Mouse (Mus musculus): Measurements from ENCODE around the gene Cnrip1. TPM values are rescaled to one million over a fixed set of nuclear protein-coding genes. Genes with fewer than 3 reads are reported as not detected.
"Not testable (repeated sequence)": the region's sequence is repeated elsewhere in the genome, so short reads cannot be mapped to it uniquely, and the experiment has no call there.

The Cnrip1 gene
- polyA plus RNA-seq (2015; fragmentation: Nextera tagmentation; extraction: Ambion mirVana): 2.8 and 2.9 TPM in 2 replicates

- peak; percentile 61 for ATAC-seq (ENCODE audit: insufficient read depth)
- Histone ChIP-seq H3K4me2 (peak within 1 kb of the TSS; percentile 50), H3K9ac (no peak within 1 kb of the TSS), H3K4me3 (replicated peaks) (peak within 1 kb of the TSS; percentile 42), H3K36me3 (replicated peaks) (no peaks in the 10 kb centered on the region), H3K27ac (replicated peaks) (0 out of 2 replicates have a peak within 1 kb of the TSS, but pooled peaks have one; percentile 45), H3K27me3 (peaks cover 13% of the 10 kb centered on the region), H3K9me3 (replicated peaks) (no peaks in the 10 kb centered on the region), H3K4me1 (replicated peaks) (no peaks in the 10 kb centered on the region; the same call in 1 of the 2 replicates)
- WGBS (ENCODE audit: insufficient replicate concordance): under 1% methylated on average over 38 of the region's 38 CpGs
Measured at GRCm38 (mm10) chr11:17051545-17052475, at the start of gene Cnrip1, which contains the start of gene Plek. Cnrip1 (plus strand) TSS chr11:17051586. Plek (minus strand) TSS chr11:17052381.

- Histone ChIP-seq H3K4me3 (replicated peaks) (no peak overlapping the region), H3K9ac (no peak overlapping the region), H3K4me2 (no peak overlapping the region; the same call in 1 of the 2 replicates), H3K4me1 (replicated peaks) (peaks cover 8% of the 10 kb centered on the region), H3K9me3 (replicated peaks) (no peaks in the 10 kb centered on the region), H3K27ac (replicated peaks) (0 out of 2 replicates have a peak overlapping the region, but pooled peaks have one; percentile 29), H3K36me3 (replicated peaks) (no peaks in the 10 kb centered on the region), H3K27me3 (no peaks in the 10 kb centered on the region)
- ATAC-seq (ENCODE audit: insufficient read depth): 0 out of 2 replicates have a peak, but pooled peaks have one; percentile 31
- 34% methylated on average over 7 of the region's 7 CpGs for WGBS (ENCODE audit: insufficient replicate concordance)
Measured at GRCm38 (mm10) chr11:17002739-17003373, 48.5 kb upstream of the Cnrip1 start.

GRCm38 (mm10) chr11:17003757-17004156 lies 47.6 kb upstream of the Cnrip1 start:
- 31% methylated on average over 3 of the region's 3 CpGs for WGBS (ENCODE audit: insufficient replicate concordance)
- no peak overlapping the region for H3K27ac ChIP-seq (replicated peaks)
- ATAC-seq (ENCODE audit: insufficient read depth): no peak

DNA sequence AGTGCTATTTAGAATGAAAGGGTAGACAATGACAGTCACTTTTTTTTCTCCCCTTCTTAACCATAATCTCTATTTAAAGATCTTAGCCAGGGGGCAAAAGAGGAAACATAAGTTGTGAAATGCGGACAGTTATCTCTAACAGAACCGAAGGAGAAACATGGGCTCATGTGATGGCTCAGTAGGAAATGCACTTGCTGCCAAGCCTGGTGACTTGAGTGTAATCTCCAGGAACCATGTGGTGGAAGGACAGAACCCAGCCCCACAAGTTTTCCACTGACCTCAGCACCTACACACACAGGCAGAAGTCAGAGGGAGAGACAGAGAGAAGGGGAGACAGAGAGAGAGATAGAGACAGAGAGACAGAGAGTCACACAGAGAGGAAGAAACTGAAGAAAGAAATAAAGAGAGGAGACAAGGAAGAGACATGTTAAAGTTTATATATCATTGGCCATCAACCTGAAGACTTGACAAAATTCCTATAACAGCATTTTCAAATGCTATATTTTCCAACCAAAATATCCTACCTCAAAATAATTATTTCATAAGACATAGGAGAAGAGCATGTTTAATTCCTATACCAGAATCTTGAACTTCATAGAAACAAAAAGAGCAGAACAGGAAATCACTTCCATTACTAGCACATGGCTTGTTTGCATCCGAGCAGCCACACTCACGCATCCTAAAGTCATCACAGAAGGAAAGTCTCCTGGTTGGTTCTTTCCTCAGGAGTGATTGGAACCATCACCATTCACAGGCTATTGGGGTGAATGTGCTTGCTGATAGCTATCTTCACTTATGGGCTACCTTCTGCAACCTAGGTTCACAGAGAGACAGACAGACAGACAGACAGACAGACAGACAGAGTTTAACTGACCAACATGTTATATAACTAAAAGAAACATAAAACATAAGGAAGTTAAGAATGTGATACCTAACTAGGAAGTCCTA lies 46.2 kb upstream of the Cnrip1 start:
- no peaks in the 10 kb centered on the region for H3K27me3 ChIP-seq
- H3K27ac ChIP-seq (replicated peaks): no peak overlapping the region
- no peaks in the 10 kb centered on the region for H3K36me3 ChIP-seq (replicated peaks)
- H3K9me3 ChIP-seq (replicated peaks): no peaks in the 10 kb centered on the region
- H3K4me3 ChIP-seq (replicated peaks): no peak overlapping the region
- H3K4me2 ChIP-seq: no peak overlapping the region
- peak; percentile 55 for ATAC-seq (ENCODE audit: insufficient read depth)
- H3K4me1 ChIP-seq (replicated peaks): peaks cover 8% of the 10 kb centered on the region
- H3K9ac ChIP-seq: no peak overlapping the region
- 25% methylated on average over 4 of the region's 4 CpGs for WGBS (ENCODE audit: insufficient replicate concordance)

More at GRCm38 (mm10) chr11:17003757-17004156, 47.6 kb upstream of the Cnrip1 start:
- Histone ChIP-seq H3K4me1 (replicated peaks) (peaks cover 8% of the 10 kb centered on the region), H3K9me3 (replicated peaks) (no peaks in the 10 kb centered on the region), H3K4me2 (no peak overlapping the region), H3K9ac (no peak overlapping the region), H3K4me3 (replicated peaks) (no peak overlapping the region), H3K27me3 (no peaks in the 10 kb centered on the region), H3K36me3 (replicated peaks) (no peaks in the 10 kb centered on the region)

GRCm38 (mm10) chr11:17006526-17006925 lies 44.9 kb upstream of the Cnrip1 start:
- H3K9ac ChIP-seq; ATAC-seq (ENCODE audit: insufficient read depth); H3K4me1 ChIP-seq (replicated peaks); H3K27me3 ChIP-seq; H3K9me3 ChIP-seq (replicated peaks); H3K4me2 ChIP-seq; H3K27ac ChIP-seq (replicated peaks); H3K36me3 ChIP-seq (replicated peaks); H3K4me3 ChIP-seq (replicated peaks): not testable (repeated sequence)
- 40% methylated on average over 3 of the region's 3 CpGs for WGBS (ENCODE audit: insufficient replicate concordance)

DNA sequence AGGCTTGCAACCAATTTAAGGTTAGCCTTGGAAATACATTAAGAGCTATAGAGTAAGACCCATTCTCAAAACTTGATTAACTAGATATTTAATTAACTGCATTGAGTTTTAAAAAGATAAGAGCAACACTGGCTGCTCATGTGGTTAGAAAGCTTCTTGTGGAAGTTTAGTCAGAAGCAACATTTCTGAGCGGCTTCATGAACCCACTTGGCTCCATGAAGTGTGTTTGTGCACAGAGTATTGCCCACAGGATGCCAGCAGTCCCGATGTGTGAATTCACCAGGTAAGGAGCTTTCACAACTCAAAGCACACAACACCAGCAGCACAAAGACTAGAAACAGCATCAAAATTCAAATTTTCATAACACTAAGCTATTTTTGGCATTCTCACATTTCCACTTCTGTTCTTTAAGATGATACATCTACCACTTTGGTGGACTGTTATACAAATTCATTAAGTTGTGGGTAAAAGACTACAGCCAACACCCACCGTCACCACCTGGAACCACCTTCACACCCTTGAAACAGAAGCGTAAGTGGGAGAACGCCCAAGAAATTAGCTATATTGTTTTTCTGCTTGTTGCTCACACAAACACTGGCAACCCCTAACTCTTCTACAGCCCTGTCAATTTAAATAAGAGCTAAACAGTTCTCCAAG lies 43.7 kb upstream of the Cnrip1 start:
- peak overlapping the region; percentile 23 for H3K4me3 ChIP-seq (replicated peaks)
- peaks cover 6% of the 10 kb centered on the region; the same call in 1 of the 2 replicates for H3K4me1 ChIP-seq (replicated peaks)
- no peak overlapping the region for H3K9ac ChIP-seq

DNA sequence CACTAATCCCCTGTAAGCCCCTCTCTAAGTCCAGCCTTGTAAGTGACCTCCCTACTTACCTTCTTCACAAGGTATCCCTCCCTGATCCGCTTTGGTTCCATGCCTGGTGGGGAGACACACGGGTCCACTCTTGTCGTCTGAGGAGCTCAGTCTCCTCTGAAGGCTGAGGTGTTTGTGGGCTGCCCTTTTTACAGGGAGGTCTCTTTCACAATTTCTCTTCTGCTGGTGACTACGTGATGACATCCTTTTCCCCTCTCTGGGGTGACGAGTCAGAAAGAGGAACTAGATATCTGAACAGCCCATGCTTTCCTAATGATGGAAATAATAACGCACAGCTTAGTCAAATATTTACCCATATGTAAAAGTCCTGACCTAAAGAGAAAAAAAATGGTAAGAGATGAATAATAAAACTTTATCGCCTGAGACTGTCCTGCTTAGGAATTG lies 42.9 kb upstream of the Cnrip1 start:
- no peak overlapping the region for H3K27ac ChIP-seq (replicated peaks)
- H3K9ac ChIP-seq: no peak overlapping the region
- peak; percentile 42; the same call in 1 of the 2 replicates for ATAC-seq (ENCODE audit: insufficient read depth)
- H3K36me3 ChIP-seq (replicated peaks): no peaks in the 10 kb centered on the region
- H3K4me1 ChIP-seq (replicated peaks): peaks cover 6% of the 10 kb centered on the region; the same call in 1 of the 2 replicates
- no peaks in the 10 kb centered on the region for H3K9me3 ChIP-seq (replicated peaks)
- H3K27me3 ChIP-seq: no peaks in the 10 kb centered on the region
- WGBS (ENCODE audit: insufficient replicate concordance): 17% methylated on average over 7 of the region's 7 CpGs
- peak overlapping the region; percentile 23 for H3K4me3 ChIP-seq (replicated peaks)
- H3K4me2 ChIP-seq: peak overlapping the region; percentile 27

More for the DNA sequence above, 43.7 kb upstream of the Cnrip1 start:
- 35% methylated on average over 5 of the region's 5 CpGs for WGBS (ENCODE audit: insufficient replicate concordance)
- Histone ChIP-seq H3K9me3 (replicated peaks) (no peaks in the 10 kb centered on the region), H3K27me3 (no peaks in the 10 kb centered on the region), H3K4me2 (no peak overlapping the region), H3K27ac (replicated peaks) (no peak overlapping the region), H3K36me3 (replicated peaks) (no peaks in the 10 kb centered on the region)
- ATAC-seq (ENCODE audit: insufficient read depth): no peak

DNA sequence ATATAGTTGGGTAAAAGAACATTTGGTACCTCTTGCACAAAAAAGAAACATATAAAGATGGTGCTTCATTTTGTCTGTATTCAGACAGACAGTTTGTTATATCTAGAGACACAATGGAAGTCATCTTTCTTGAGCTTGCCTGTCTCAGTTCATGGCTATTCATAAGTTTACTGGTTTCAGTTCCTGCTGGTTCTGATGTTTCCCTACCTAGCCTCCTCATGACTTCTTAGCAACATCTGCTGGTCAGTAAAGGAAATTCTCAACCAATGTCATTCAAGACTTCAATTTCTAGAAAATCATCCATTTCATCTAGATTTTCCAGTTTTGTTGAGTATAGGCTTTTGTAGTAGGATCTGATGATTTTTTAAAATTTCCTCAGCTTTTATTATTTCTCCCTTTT lies 38.4 kb upstream of the Cnrip1 start:
- Histone ChIP-seq H3K4me3 (replicated peaks) (no peak overlapping the region), H3K27me3 (no peaks in the 10 kb centered on the region), H3K9me3 (replicated peaks) (no peaks in the 10 kb centered on the region), H3K27ac (replicated peaks) (no peak overlapping the region), H3K36me3 (replicated peaks) (no peaks in the 10 kb centered on the region), H3K9ac (no peak overlapping the region), H3K4me2 (no peak overlapping the region), H3K4me1 (replicated peaks) (no peaks in the 10 kb centered on the region)
- no peak for ATAC-seq (ENCODE audit: insufficient read depth)

- no peaks in the 10 kb centered on the region for H3K9me3 ChIP-seq (replicated peaks)
- no peaks in the 10 kb centered on the region for H3K36me3 ChIP-seq (replicated peaks)
- no peak overlapping the region for H3K9ac ChIP-seq
- 69% methylated on average over 7 of the region's 7 CpGs for WGBS (ENCODE audit: insufficient replicate concordance)
- ATAC-seq (ENCODE audit: insufficient read depth): no peak
- no peaks in the 10 kb centered on the region for H3K4me1 ChIP-seq (replicated peaks)
- H3K4me3 ChIP-seq (replicated peaks): no peak overlapping the region
- H3K4me2 ChIP-seq: no peak overlapping the region
- H3K27me3 ChIP-seq: no peaks in the 10 kb centered on the region
- H3K27ac ChIP-seq (replicated peaks): no peak overlapping the region
Measured at GRCm38 (mm10) chr11:17019328-17019727, 32.1 kb upstream of the Cnrip1 start.

DNA sequence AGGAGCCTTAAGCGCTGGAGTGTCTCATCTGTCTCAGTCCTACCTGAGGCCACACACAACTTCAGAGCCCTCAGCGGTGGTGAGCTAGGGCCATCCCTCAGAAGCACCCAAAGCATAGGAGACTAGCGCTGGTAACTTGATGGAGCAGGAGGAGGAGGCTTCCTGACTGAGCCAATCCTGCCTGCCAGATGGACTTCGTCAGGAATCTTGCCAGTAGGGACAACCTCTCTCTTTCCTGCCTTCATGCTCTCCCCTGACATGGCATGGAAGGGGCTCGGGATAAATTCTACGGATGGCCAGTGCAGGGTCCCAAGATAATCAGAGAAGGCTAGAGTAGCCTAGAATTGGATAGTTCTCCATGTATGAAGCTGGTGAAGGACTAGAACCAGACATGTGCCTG lies 28.2 kb upstream of the Cnrip1 start:
- Histone ChIP-seq H3K4me3 (replicated peaks) (no peak overlapping the region), H3K4me1 (replicated peaks) (no peaks in the 10 kb centered on the region), H3K9me3 (replicated peaks) (no peaks in the 10 kb centered on the region), H3K27me3 (no peaks in the 10 kb centered on the region), H3K27ac (replicated peaks) (no peak overlapping the region), H3K36me3 (replicated peaks) (no peaks in the 10 kb centered on the region), H3K9ac (no peak overlapping the region), H3K4me2 (no peak overlapping the region)
- WGBS (ENCODE audit: insufficient replicate concordance): 70% methylated on average over 6 of the region's 6 CpGs
- ATAC-seq (ENCODE audit: insufficient read depth): no peak
